Mouse (Mus musculus) T-helper 1 cell (primary cell): ENCODE data around the gene Phactr3.

Source experiments
- in situ Hi-C: fragments of 300-600 bp; cut with MboI, MseI; formaldehyde crosslinking; loops from one replicate; pipeline ENCODE4 v1.15.1; 2025; ENCODE audit warnings: high pct_unique_total_duplicates

The Phactr3 gene

GRCm38 (mm10) chr2:178135713-178136112 is 16.9 kb downstream of the Phactr3 start:
- in situ Hi-C loops, result loop anchor here (5.0 to 10.0 kb wide), 2 partner anchors 127 to 209 kb away; no protein-coding TSS in a partner anchor

DNA sequence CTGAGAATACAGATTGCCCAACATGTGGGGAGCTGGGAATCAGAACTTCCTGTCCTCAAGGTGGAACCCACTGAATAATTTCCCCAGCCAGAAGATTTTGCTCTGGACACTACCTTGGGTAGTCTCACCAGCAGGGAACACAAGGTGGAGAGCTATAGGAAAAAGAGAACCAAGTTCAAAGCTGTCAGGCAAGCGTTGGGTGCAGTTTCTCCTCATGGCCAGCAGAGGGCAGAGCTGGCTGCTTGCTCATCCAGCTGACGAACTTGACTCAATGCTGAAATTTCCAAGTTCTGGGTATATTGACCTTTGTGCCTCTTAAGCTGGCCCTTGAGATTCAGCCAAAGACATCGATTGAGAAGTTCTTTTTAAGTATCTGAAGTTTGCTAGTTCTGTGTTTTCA is 18.7 kb downstream of the Phactr3 start:
- in situ Hi-C loops, result loop anchor here (5.0 to 10.0 kb wide), 2 partner anchors 125 to 207 kb away; no protein-coding TSS in a partner anchor

DNA sequence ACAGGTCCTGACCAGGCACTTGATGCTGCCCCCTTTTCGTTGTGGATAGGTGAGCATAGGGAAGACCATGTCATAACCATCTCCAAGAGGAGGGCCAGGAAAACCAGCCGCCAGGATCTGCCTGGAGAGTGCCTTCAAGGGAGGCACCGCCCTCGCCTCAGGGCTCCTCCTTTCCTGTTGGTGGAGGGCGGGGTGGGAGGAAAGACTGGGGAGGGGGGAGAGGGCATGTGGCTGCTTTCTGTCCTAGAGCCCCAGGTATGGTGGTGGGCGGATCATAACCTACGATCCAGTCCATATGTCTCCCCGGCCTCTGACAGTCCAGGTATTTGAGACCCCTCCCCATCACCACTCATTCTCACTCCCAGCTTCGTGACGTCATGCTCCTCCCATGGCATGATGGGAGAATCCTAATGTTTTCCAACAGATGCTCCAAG is 22.7 kb downstream of the Phactr3 start:
- in situ Hi-C loops, result no loop called here

DNA sequence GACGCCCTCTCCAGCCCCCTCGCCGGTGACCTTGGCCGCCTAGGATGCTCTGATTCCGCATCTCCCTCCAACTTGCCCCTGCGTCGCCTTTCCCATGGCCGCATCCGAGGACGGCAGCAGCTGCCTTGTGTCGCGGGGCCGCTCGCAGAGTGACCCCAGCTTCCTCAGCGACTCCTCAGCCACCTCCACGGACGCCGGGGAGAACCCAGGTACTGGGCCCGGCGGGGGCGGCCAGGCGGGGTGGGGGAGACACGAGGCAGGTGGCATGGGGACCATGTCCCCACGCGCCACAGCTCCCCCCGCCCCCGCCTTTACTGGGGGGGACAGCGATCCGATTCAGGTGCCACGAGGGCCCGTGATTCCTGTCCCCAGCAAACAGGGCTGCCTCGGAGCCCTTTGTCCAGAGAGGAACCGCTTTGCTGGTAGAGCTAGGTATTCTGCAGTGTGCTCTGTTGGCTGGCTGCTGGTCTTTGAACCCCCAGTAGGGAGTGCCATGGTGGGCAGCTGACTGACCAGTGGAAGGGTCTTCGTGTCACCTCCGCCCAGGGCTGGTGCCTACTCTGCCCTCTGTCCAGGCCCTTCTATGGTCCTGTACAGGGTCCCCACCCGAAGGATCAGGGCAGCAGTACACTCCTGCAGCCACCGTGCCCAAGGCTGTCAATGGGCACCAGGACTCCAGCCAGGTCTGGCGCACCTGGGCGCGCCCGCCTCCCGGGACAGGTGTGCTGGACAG is 23.7 kb downstream of the Phactr3 start:
- in situ Hi-C loops, result no loop called here

DNA sequence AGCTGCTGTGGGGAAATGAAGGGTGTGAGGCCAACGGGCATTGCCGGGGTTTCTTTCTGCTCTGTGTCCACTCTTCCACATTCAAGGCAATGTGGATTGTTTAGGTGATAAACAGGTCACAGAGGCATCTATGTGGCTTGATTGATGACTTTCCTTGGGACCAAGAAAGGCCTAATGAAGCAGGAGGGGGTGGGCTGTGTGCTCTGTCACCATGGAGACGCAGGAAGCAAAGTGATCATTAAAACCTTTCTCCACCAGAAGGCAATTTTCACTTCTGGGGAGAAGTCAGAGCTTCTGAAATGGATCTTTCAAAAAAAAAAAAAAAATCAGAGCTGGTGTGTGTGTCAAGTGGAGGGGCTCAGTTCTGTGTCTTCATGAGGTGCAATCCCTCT is 24.2 kb downstream of the Phactr3 start:
- in situ Hi-C loops, result no loop called here

GRCm38 (mm10) chr2:178143898-178144297 is 25.1 kb downstream of the Phactr3 start:
- in situ Hi-C loops, result no loop called here

DNA sequence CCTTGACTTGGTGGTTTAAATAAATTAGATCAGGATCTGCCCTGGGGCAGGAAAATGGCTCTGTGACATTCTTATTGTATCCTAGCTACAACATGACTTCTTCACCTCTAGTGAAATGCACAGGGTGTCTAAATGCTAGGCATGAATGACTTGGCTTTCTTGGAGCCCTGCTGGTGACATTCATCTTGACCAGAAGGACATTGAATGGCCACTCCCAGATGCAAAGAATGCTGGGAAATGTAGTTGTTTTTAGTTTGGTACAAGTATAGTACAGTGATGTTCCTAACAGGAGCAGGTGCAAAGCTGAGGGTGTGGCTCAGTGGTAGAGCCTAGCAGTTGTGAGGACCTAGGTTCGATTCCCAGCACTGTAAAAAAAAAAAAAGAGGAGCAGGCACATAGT is 30.5 kb downstream of the Phactr3 start:
- in situ Hi-C loops, result no loop called here

DNA sequence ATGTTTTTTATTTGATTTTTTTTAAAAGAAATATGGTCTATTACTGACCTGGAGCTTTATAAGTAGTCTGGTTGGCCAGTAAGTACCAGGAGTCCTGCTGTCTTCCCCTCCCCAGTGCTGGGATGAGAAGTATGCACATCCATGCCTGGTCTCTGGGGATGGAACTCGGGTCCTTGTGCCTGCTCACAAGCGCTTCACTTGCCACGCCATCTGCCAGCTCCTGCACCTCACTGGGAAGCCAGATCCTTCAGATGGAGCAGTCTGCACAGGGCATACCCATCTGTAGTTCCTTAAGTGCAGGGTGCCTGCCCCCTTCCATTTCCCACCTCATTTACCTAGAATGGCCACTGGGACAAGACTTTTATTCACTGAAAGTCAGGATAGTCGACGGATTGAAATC is 31.9 kb downstream of the Phactr3 start:
- in situ Hi-C loops, result no loop called here

DNA sequence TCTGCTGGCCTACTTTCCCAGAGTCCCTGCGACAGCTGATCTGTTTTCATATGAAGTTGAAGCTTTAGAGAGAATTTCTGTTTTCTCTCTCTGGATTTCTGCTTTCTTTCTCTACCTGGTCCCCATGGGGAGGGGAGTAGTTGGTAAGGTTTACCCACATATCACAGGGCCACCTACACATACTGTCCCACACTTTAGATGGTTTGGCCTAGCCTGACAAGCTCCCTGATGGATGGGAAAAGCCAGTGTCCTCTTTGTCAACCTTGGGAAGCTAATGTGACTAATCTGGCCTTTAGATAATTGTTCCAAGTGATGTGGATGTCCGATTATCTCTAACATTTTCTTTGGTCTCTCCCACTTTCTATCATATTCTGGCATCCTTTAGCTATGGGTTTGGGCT is 34.8 kb downstream of the Phactr3 start:
- in situ Hi-C loops, result no loop called here

GRCm38 (mm10) chr2:178154129-178154528 is 35.4 kb downstream of the Phactr3 start:
- in situ Hi-C loops, result no loop called here

DNA sequence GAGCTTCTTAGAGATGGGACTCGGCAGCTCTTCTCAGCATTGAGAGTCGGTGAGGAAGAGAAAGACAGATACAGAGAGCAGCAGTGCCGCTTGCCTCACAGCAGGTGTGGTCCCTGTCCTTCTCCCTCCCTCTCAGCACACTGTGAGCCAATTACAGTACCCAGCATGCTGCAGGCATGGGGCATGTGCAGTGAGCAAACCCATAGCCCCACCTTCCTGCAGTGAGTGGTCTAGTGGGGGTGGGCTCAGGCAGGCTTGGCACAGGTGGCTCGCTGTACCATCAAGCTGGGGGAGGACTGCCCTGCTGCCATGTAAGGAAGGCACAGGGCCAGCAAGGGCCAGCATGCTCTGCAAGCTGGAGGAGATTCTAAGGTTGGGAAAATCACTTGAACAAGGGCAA is 35.8 kb downstream of the Phactr3 start:
- in situ Hi-C loops, result no loop called here

DNA sequence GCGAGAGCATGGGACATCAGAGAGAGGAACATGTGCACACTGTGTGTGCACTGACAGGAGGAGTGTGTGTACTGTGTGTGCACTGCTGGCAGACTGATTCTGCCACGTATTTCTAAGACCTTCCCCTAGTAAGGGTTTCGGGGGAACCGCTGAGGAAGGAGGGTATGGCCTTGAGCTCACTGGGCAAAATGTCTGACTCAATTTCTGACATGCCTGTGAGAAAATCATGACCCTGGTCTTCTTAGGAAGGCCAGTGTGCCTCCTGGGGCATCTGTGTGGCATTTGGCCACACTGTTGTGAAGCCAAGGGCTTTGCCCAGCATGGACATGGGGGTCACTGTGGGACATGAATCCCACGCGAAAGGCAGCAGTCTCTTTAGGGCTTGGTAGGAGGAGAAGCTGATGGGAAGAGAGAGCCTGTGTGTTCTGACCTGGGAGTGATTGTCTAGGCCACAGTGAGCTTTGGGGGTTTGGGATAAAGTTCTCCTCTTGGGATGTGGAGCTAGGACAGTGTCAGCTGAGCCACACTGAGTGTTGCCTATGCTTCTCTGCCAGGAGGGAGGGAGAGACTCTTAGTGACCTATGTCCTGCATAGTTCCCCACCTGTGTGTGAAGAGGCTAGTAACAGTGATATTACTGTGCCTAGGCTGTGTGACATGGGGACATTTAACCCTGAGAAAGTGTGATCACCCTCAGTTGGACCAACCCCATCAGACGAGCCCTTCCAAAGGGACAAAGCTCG is 36.6 kb downstream of the Phactr3 start:
- in situ Hi-C loops, result no loop called here

DNA sequence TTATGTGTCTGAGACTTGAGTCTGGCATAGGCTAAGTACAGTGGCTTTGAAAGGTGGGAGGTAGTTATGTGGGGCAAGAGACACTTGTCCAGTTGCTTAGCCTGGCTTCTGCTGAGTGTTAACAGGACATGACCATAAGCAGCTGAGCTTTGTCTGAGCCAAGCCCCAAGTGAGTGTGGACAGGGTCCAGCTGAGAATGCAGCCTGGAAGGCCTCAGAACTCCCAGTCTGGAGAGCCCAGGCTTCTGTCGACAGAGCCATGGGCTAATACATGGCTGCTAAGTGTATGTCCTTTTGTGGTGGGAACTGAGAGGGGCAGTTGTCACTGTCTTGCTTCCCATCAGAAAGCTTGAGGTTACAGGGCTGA is 37.1 kb downstream of the Phactr3 start:
- in situ Hi-C loops, result no loop called here

- in situ Hi-C loops, result no loop called here
Measured at GRCm38 (mm10) chr2:178158936-178159335, 40.2 kb downstream of the Phactr3 start.

DNA sequence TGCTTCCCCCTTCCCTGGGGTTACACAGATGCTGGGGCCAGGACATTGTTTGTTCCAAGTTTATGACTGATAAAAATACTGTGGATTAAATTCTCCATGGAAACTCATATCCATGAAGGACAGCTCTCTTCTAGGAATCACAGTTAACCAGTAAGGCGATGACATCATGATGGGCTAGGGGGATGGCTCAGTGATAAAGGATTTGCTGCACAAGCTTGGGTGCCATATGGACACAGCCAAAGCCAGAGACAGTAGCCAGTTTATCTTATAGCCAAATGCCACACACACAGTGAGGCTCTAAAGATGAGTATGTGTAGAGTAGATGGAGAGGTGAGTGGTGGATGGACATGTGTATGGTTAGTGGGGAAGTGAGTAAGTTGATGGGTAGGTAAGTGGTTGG is 45.2 kb downstream of the Phactr3 start:
- in situ Hi-C loops, result no loop called here

- in situ Hi-C loops, result no loop called here
Measured at GRCm38 (mm10) chr2:178165943-178166342, 47.2 kb downstream of the Phactr3 start.

GRCm38 (mm10) chr2:178169983-178170382 is 51.2 kb downstream of the Phactr3 start:
- in situ Hi-C loops, result no loop called here

DNA sequence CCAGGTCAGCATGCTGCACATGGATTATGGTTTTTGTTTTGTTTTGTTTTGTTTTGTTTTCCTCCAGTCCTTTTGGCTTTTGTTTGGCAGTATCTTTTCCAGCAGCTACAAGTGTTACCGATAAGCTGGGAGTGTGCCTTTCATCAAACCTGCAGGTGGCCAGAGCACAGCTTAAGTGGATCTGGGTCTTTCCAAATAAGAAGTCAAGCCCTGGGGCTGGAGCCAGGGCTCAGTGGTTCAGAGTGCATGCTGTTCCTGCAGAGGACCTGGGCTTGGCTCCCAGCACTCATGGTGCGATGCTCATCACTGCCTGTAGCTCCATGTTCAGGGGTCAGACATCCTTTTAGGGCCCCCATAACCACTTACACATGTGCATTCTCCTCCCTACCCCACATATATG is 55.2 kb downstream of the Phactr3 start:
- in situ Hi-C loops, result no loop called here

DNA sequence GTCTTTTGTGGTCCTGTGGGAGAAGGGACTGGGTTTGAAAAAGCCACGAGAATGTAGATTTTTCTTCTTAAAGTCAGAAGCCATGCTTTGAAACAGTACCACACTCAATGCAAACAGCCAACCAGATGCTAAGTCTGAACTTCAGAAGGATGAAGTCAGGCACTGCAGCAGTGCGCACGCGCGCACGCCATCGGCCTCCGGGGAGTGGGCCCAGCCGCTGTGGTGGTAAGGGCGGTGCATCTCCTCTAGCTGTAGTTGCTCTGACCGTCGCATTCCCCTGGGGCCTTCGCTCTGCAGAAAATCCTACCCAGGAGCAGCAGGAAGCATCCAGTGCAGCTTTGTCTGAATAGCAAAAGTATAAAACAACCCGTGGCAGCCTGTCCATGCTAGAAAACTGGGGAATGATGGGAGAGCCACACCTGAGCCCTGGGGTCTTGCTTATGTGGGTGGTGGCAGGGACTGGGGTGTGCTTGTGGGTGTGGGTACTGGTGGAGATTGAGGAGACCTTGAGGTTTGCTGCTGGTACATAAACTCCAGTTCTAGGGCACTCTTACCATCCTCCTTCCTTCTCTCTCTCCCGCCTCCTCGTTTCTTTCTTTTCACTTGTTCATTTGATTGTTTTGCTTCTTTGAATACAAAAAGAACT is 56.6 kb downstream of the Phactr3 start:
- in situ Hi-C loops, result no loop called here

DNA sequence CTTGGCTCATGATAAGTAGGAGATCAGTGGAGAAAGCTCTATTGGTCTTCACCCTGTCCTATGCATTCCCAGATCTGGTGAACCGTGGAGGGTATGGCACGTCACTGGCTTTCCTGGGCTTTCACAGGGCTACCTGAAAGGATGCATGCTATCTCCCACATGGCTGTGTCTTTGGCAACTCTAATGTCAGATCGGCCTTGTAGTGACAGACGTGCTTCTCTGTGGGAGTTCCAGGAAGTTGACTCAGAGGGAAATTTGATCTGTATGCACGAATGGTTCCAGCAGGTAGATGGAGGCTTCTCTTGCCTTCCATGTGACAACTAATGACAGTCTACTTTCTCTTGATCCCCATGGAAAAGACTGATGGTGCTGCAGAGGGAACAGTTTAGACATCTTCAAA is 65.5 kb downstream of the Phactr3 start:
- in situ Hi-C loops, result no loop called here

DNA sequence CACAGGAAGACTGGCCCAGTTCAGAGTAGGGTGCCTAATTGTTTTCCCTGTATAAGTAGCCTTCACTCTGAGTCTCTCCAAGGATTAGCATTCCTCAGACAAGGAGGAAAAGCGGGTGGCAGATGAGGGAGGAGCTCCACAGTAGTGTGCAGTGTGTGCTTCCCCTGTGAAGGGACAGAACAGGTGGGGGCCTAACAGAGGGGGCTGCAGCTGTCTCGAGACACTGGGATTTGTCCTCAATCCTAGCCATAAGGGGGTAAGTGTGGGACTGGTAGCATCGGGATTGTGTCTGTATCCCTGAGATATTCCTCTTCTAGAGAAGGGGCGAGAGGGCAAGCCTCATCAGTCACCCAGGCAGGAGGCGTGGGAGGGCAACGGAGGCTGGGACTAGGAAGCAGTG is 66.1 kb downstream of the Phactr3 start:
- in situ Hi-C loops, result no loop called here

DNA sequence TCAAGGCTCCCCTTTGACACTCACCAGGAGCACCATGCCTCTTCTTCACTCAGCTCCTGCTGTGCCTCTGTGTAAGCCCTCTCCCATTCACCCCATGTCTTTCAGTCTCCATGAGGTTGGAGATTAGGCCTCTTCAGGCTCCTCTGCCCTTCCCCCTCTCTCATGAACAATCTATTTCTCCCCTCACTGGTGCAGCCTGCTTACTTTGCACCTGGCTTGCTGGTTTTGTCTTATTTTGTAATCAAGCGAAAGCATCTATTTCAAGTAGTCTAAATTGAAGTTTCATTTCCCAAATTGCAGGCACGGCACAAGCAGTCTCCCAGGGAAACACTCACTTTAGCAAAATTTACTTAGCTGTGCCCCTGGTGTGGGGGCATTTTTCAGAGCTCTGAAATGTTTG is 70.2 kb downstream of the Phactr3 start:
- in situ Hi-C loops, result no loop called here

- in situ Hi-C loops, result no loop called here
Measured at GRCm38 (mm10) chr2:178192881-178193280, 74.1 kb downstream of the Phactr3 start.
